Comparison of ENCODE assay signal across 9 mouse cellular contexts in the genomic region with DNA sequence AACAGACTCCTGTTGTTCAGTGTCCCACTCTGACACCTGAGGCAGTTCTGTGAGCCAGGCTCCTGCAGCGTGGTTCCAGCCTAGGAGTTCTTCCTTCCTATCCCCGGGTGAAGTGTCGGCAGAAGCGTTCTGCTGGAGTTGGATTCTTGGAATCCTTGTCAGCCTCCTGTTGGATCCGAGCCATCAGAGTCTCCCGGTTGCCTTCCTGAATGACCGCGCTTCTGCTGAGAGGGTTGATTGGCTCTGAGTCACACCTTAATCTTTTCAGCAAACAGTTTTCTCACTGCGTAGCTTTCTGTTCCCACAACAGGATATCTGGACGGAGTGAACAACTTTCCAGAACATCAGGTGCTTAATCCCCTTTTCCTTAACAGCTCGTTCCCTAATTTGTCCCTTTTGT. TPM values are rescaled to one million over a fixed set of nuclear protein-coding genes. Genes with fewer than 3 reads are reported as not detected.
DNase-seq lines count a peak whose midpoint lies in the region; ATAC-seq lines count a peak whose summit lies in the region.
"Had no signal": no experiment of that assay in that cellular context is flagged by ENCODE, and none has a peak within 500 bp of the region (broad histone marks: within the 10 kb centered on the region; RNA-seq: fewer than 3 reads in every experiment).

No protein-coding gene starts in this region.

- no peak overlapping the region for H3K9ac ChIP-seq in kidney, embryonic 16.5 days (replicated peaks; ENCODE audit: low read length)
- H3K9ac ChIP-seq in midbrain, embryonic 16.5 days (ENCODE audit: low read depth, low read length) = no peak overlapping the region
- H3K9ac ChIP-seq: midbrain, embryonic 15.5 days had no signal

- H3K4me2 ChIP-seq in kidney, embryonic 16.5 days (replicated peaks; ENCODE audit: low read depth, low read length) = no peak overlapping the region
- no peak overlapping the region for H3K4me2 ChIP-seq in midbrain, embryonic 16.5 days (ENCODE audit: low read length)
- H3K4me2 ChIP-seq: midbrain, embryonic 15.5 days had no signal

- H3K4me1 ChIP-seq in kidney, embryonic 16.5 days (ENCODE audit: insufficient read depth, low read length) = no peaks in the 10 kb centered on the region
- no peaks in the 10 kb centered on the region for H3K4me1 ChIP-seq in midbrain, embryonic 16.5 days (ENCODE audit: control insufficient read depth, insufficient read depth, low read length)
- H3K4me1 ChIP-seq: midbrain, embryonic 15.5 days had no signal

- peak; percentile 23 for DNase-seq in kidney, adult 11 months
- peak; percentile 68 for DNase-seq in adrenal gland, postnatal 14 days
- peak; percentile 44 to 53 for DNase-seq in heart, postnatal 10 days
- peak; percentile 47 for DNase-seq in lung, postnatal 36 days
- no peak for DNase-seq in retina, embryonic 14.5 days (ENCODE audit: low spot score)
- DNase-seq in right cerebral cortex, adult 18-20 months = no peak

- no peak overlapping the region for H3K27ac ChIP-seq in kidney, embryonic 16.5 days (ENCODE audit: low read length)
- no peak overlapping the region for H3K27ac ChIP-seq in midbrain, embryonic 16.5 days (ENCODE audit: low read length)
- H3K27ac ChIP-seq: midbrain, embryonic 15.5 days had no signal

- no peaks in the 10 kb centered on the region for H3K36me3 ChIP-seq in kidney, embryonic 16.5 days (ENCODE audit: insufficient read depth, low read length)
- no peaks in the 10 kb centered on the region for H3K36me3 ChIP-seq in midbrain, embryonic 16.5 days (ENCODE audit: control insufficient read depth, insufficient read depth, low read length)
- H3K36me3 ChIP-seq: midbrain, embryonic 15.5 days had no signal

- no peaks in the 10 kb centered on the region for H3K9me3 ChIP-seq in kidney, embryonic 16.5 days (ENCODE audit: low read length)
- H3K9me3 ChIP-seq in midbrain, embryonic 16.5 days (replicated peaks; ENCODE audit: control insufficient read depth, low read length, poor library complexity, severe bottlenecking) = no peaks in the 10 kb centered on the region
- H3K9me3 ChIP-seq: midbrain, embryonic 15.5 days had no signal

- no peaks in the 10 kb centered on the region for H3K27me3 ChIP-seq in kidney, embryonic 16.5 days (ENCODE audit: insufficient read depth, low read length)
- no peaks in the 10 kb centered on the region for H3K27me3 ChIP-seq in midbrain, embryonic 16.5 days (ENCODE audit: control insufficient read depth, insufficient read depth, low read depth, low read length)
- H3K27me3 ChIP-seq: midbrain, embryonic 15.5 days had no signal

- intact Hi-C loops in heart, postnatal 10 days (cut with DNase I) = loop anchor here (5.0 kb wide), 1 partner anchor 80 kb away; no protein-coding TSS in a partner anchor

- no peak overlapping the region for H3K4me3 ChIP-seq in kidney, embryonic 16.5 days (ENCODE audit: low read length)
- H3K4me3 ChIP-seq in midbrain, embryonic 16.5 days (ENCODE audit: low read depth, low read length) = no peak overlapping the region
- H3K4me3 ChIP-seq: midbrain, embryonic 15.5 days had no signal

- no peak for ATAC-seq in kidney, embryonic 16.5 days (ENCODE audit: low FRiP score, low TSS enrichment)
- ATAC-seq in midbrain, embryonic 16.5 days = no peak
- ATAC-seq: midbrain, embryonic 15.5 days had no signal

- 76% methylated on average over 11 of the region's 11 CpGs for WGBS in kidney, embryonic 16.5 days
- WGBS in midbrain, embryonic 16.5 days = 73% methylated on average over 11 of the region's 11 CpGs

RNA-seq across cellular contexts. Expression of a gene that starts 13.6 kb away (rescaled TPM):
- polyA plus RNA-seq in kidney, embryonic 16.5 days (2015; fragmentation: Nextera tagmentation; extraction: Ambion mirVana) = 27.2 and 28.1 TPM in 2 replicates
- total RNA-seq in adrenal gland, postnatal 14 days (2021) = 46.5 and 50.0 TPM in 2 replicates
- 10 to 100 TPM; 17.6 to 19.8 TPM for total RNA-seq in heart, postnatal 10 days (2021)
- polyA plus RNA-seq in midbrain, embryonic 16.5 days (2015; fragmentation: Nextera tagmentation; extraction: Ambion mirVana) = 7.9 and 9.1 TPM in 2 replicates

Comparison
In these comparisons a context has a peak if more than half of its experiments do, and no peak if none do; other contexts are left out.
1. DNase-seq: peak in kidney, adult 11 months (single experiment), adrenal gland, postnatal 14 days (single experiment), heart, postnatal 10 days (2 of 2) and lung, postnatal 36 days (single experiment); none in retina, embryonic 14.5 days (single experiment) and right cerebral cortex, adult 18-20 months (single experiment).